Mouse (Mus musculus) limb, embryonic 13.5 days (tissue): Measurements from ENCODE around the gene Nfkb2. TPM values are rescaled to one million over a fixed set of nuclear protein-coding genes. Genes with fewer than 3 reads are reported as not detected.
A peak's percentile ranks its signal among the peaks of the same experiment; 100 is the strongest.

Experiments
- ATAC-seq: fragments of 200-750 bp; cut with Nextera tagmentation; 2 replicates; pipeline ENCODE4 v1.8.0; 2017; ENCODE audit warnings: low read depth, moderate number of reproducible peaks, moderate TSS enrichment; ENCODE audit not compliant: low FRiP score
- H3K27ac ChIP-seq: fragments of 300-500 bp; sonication (generic); 2 replicates; pipeline ENCODE4 v1.5.1; 2015; ENCODE audit warnings: inconsistent platforms, mild to moderate bottlenecking, moderate library complexity
- H3K27me3 ChIP-seq: fragments of 300-500 bp; sonication (generic); 2 replicates; pipeline ENCODE4 v1.6.1; 2015; ENCODE audit warnings: mild to moderate bottlenecking, inconsistent platforms
- H3K36me3 ChIP-seq: fragments of 300-500 bp; sonication (generic); 2 replicates; pipeline ENCODE4 v1.6.1; 2015; ENCODE audit warnings: inconsistent platforms, mild to moderate bottlenecking, moderate library complexity
- H3K4me1 ChIP-seq: fragments of 300-500 bp; sonication (generic); 2 replicates; pipeline ENCODE4 v1.6.1; 2015; ENCODE audit warnings: inconsistent platforms
- H3K4me2 ChIP-seq: fragments of 300-500 bp; sonication (generic); replicated peaks from 2 replicates; pipeline ENCODE4 v1.6.1; 2015; ENCODE audit warnings: inconsistent platforms, mild to moderate bottlenecking, moderate library complexity
- H3K4me3 ChIP-seq: fragments of 300-500 bp; sonication (generic); 2 replicates; pipeline ENCODE4 v1.5.1; 2015; ENCODE audit warnings: moderate library complexity, mild to moderate bottlenecking, inconsistent platforms
- H3K9ac ChIP-seq: fragments of 300-500 bp; sonication (generic); 2 replicates; pipeline ENCODE4 v1.6.1; 2015; ENCODE audit warnings: mild to moderate bottlenecking, inconsistent platforms
- H3K9me3 ChIP-seq: fragments of 300-500 bp; sonication (generic); 2 replicates; pipeline ENCODE4 v1.6.1; 2016; ENCODE audit warnings: inconsistent platforms
- WGBS: fragments of 180-500 bp; shearing (Covaris S2); methylation state at CpG from one replicate; pipeline ENCODE4 v1.1.7; 2015; 5-methylcytosine and 5-hydroxymethylcytosine counted together
- polyA plus RNA-seq: library from polyadenylated mRNA; unstranded; fragments of >200 nt; fragmentation: Nextera tagmentation; extraction: Ambion mirVana; gene quantifications from 2 replicates; pipeline ENCODE4 v1.2.1, GENCODE M21; 2015

Gene Nfkb2
- polyA plus RNA-seq, 1 experiment from 2014 or later, result 11.1 TPM

- ATAC-seq, result no peak
- Histone ChIP-seq H3K27me3 (peaks cover 61% of the 10 kb centered on the region), H3K4me3 (peak overlapping the region; percentile 72), H3K9me3 (no peaks in the 10 kb centered on the region), H3K27ac (peak overlapping the region; percentile 86; the same call in 1 of the 2 replicates), H3K36me3 (peaks cover 21% of the 10 kb centered on the region), H3K4me1 (peaks cover 32% of the 10 kb centered on the region), H3K9ac (no peak overlapping the region), H3K4me2 (peak overlapping the region; percentile 99)
- 34% methylated on average over 14 of the region's 14 CpGs for whole genome bisulfite sequencing
Measured at GRCm38 (mm10) chr19:46327531-46328064, 23.5 kb downstream of the Nfkb2 start.

DNA sequence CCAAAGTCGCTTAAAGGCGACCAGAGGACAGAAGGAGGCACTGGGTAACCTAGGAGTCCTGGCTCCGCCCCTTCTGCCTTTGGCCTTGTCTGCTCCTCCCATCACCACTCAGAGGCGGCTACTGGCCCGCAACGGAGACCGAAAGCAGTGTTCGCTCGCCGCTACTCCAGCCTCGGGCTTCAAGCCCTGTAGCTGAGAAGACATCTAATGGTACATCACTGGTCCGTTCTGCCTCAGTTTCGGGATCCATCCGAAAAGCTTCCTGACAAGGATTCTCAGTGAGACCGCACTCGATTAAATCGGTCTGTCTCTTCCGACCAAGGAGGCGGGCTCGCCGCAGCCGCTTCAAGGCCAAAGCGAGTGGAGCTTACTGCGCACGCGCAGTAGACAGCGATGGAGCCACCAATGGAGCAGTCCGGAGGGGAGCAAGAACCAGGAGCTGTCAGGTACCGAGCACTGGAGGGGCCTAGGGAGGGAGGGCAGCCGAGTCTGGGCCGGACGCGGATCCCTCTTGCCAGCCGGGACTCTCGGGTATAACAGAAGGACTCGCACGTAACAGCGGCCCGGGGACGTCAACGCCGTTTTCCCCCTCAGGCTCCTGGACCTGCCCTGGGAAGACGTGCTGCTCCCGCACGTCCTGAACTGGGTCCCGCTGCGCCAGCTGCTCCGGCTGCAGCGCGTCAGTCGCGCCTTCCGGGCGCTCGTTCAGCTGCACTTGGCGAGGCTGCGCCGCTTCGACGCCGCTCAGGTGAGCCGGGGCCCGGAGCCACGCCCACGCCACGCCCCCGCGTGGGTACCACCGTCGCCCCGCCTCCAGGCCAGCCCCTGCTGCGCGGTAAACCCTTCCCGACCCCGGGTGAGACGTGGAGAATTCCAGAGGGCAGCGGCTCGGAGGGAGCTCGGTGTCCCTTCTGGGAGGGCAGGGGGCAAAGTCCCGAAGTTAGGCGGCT lies 24.2 kb downstream of the Nfkb2 start, which contains the start of gene Fbxl15:
Gene Fbxl15 (plus strand): TSS at position 104 of the 950 bp plus-strand sequence.
- peak within 1 kb of the TSS; percentile 72 for H3K4me3 ChIP-seq
- peak within 1 kb of the TSS; percentile 86 for H3K27ac ChIP-seq
- H3K27me3 ChIP-seq, result peaks cover 54% of the 10 kb centered on the region
- peak within 1 kb of the TSS; percentile 72 for H3K9ac ChIP-seq
- H3K4me1 ChIP-seq, result peaks cover 32% of the 10 kb centered on the region
- no peaks in the 10 kb centered on the region for H3K9me3 ChIP-seq
- peak within 1 kb of the TSS; percentile 99 for H3K4me2 ChIP-seq
- peaks cover 21% of the 10 kb centered on the region for H3K36me3 ChIP-seq
- ATAC-seq, result peak; percentile 89
- under 1% methylated on average over 81 of the region's 81 CpGs for WGBS

- Histone ChIP-seq H3K4me3 (peak overlapping the region; percentile 72), H3K9me3 (no peaks in the 10 kb centered on the region), H3K36me3 (peaks cover 21% of the 10 kb centered on the region), H3K4me2 (peak overlapping the region; percentile 99), H3K9ac (peak overlapping the region; percentile 72), H3K4me1 (peaks cover 32% of the 10 kb centered on the region), H3K27ac (peak overlapping the region; percentile 86; the same call in 1 of the 2 replicates), H3K27me3 (peaks cover 46% of the 10 kb centered on the region)
- WGBS, result 1% methylated on average over 54 of the region's 54 CpGs
- no peak for ATAC-seq
Measured at GRCm38 (mm10) chr19:46329031-46329641, 25.0 kb downstream of the Nfkb2 start.

GRCm38 (mm10) chr19:46329951-46330350 lies 25.8 kb downstream of the Nfkb2 start:
- 6% methylated on average over 16 of the region's 16 CpGs for WGBS
- peak overlapping the region; percentile 99 for H3K4me2 ChIP-seq
- peaks cover 32% of the 10 kb centered on the region for H3K4me1 ChIP-seq
- no peak overlapping the region for H3K9ac ChIP-seq
- no peak for ATAC-seq
- H3K27ac ChIP-seq, result no peak overlapping the region
- H3K4me3 ChIP-seq, result peak overlapping the region; percentile 72
- no peaks in the 10 kb centered on the region for H3K9me3 ChIP-seq
- peaks cover 21% of the 10 kb centered on the region for H3K36me3 ChIP-seq
- peaks cover 38% of the 10 kb centered on the region for H3K27me3 ChIP-seq

- Histone ChIP-seq H3K27ac (no peak overlapping the region), H3K9ac (no peak overlapping the region), H3K4me3 (no peak overlapping the region), H3K4me2 (no peak overlapping the region), H3K27me3 (peaks cover 30% of the 10 kb centered on the region), H3K9me3 (no peaks in the 10 kb centered on the region), H3K36me3 (peaks cover 21% of the 10 kb centered on the region), H3K4me1 (peaks cover 32% of the 10 kb centered on the region)
- 91% methylated on average over 12 of the region's 12 CpGs for WGBS
- ATAC-seq, result no peak
Measured at GRCm38 (mm10) chr19:46330696-46331095, 26.6 kb downstream of the Nfkb2 start.

DNA sequence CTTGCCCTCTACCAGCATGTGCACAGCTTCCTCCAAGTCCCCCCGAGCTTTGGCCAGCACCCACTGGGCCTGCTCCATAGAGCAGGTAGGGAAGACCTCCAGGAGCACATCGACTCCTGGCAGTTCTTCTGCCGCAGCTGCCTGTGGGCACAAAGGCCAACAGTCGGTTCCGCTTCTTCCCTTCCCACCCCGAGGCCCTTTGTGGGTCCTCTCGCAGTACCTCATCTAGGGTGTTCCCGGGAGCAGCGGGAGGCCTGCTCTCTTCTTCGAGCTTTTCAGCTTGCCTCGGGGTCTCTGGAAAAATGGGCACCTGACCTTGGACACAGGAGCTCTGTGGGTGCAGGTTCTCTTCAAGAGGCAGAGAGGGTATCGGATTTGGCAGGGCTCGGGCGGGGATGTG lies 27.2 kb downstream of the Nfkb2 start:
- Histone ChIP-seq H3K36me3 (peaks cover 21% of the 10 kb centered on the region), H3K4me1 (peaks cover 32% of the 10 kb centered on the region), H3K4me3 (no peak overlapping the region), H3K4me2 (no peak overlapping the region), H3K27me3 (peaks cover 24% of the 10 kb centered on the region), H3K27ac (no peak overlapping the region), H3K9me3 (no peaks in the 10 kb centered on the region), H3K9ac (no peak overlapping the region)
- no peak for ATAC-seq
- 88% methylated on average over 14 of the region's 14 CpGs for WGBS

- H3K4me3 ChIP-seq, result no peak overlapping the region
- ATAC-seq, result no peak
- 87% methylated on average over 3 of the region's 3 CpGs for WGBS
Measured at GRCm38 (mm10) chr19:46331936-46332335, 27.8 kb downstream of the Nfkb2 start.

GRCm38 (mm10) chr19:46332721-46333339 lies 28.7 kb downstream of the Nfkb2 start:
- H3K9ac ChIP-seq, result no peak overlapping the region
- no peak for ATAC-seq
- 74% methylated on average over 7 of the region's 7 CpGs for WGBS
- H3K27me3 ChIP-seq, result peaks cover 10% of the 10 kb centered on the region
- H3K36me3 ChIP-seq, result peaks cover 21% of the 10 kb centered on the region
- H3K4me3 ChIP-seq, result no peak overlapping the region
- H3K4me2 ChIP-seq, result no peak overlapping the region
- H3K4me1 ChIP-seq, result peaks cover 25% of the 10 kb centered on the region
- H3K9me3 ChIP-seq, result no peaks in the 10 kb centered on the region
- H3K27ac ChIP-seq, result no peak overlapping the region

More at GRCm38 (mm10) chr19:46331936-46332335, 27.8 kb downstream of the Nfkb2 start:
- Histone ChIP-seq H3K9ac (no peak overlapping the region), H3K4me1 (peaks cover 25% of the 10 kb centered on the region), H3K9me3 (no peaks in the 10 kb centered on the region), H3K36me3 (peaks cover 21% of the 10 kb centered on the region), H3K4me2 (no peak overlapping the region), H3K27ac (no peak overlapping the region), H3K27me3 (peaks cover 18% of the 10 kb centered on the region)

DNA sequence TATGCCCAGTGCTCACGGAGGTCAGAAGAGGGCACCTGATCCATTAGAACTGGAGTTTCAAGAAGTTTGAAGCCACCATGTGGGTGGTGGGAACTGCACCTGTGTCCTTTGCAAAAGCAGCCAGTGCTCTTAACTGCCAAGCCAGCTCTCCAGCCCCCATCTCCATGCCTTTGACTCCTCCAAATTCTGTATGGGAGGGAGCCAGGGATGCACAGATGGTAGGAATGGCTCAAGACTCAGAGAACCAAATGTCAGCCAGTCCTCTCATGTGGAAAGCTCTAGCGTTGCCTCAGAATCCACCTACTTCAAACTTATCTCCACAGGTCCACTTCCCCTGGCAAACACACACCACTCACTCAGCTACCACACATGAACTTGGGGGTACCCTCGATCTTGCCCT lies 29.8 kb downstream of the Nfkb2 start:
- peaks cover 27% of the 10 kb centered on the region for H3K4me1 ChIP-seq
- no peak overlapping the region for H3K9ac ChIP-seq
- no peak overlapping the region for H3K4me2 ChIP-seq
- peaks cover 10% of the 10 kb centered on the region for H3K27me3 ChIP-seq
- 91% methylated on average over 3 of the region's 3 CpGs for WGBS
- no peaks in the 10 kb centered on the region for H3K9me3 ChIP-seq
- peaks cover 21% of the 10 kb centered on the region for H3K36me3 ChIP-seq
- no peak overlapping the region for H3K4me3 ChIP-seq
- ATAC-seq, result no peak
- no peak overlapping the region for H3K27ac ChIP-seq

- H3K4me3 ChIP-seq, result peak overlapping the region; percentile 81
- no peak for ATAC-seq
- H3K27ac ChIP-seq, result no peak overlapping the region
- H3K27me3 ChIP-seq, result no peaks in the 10 kb centered on the region
- H3K4me2 ChIP-seq, result peak overlapping the region; percentile 81
- peaks cover 22% of the 10 kb centered on the region for H3K4me1 ChIP-seq
- H3K36me3 ChIP-seq, result no peaks in the 10 kb centered on the region
- no peaks in the 10 kb centered on the region for H3K9me3 ChIP-seq
- H3K9ac ChIP-seq, result peak overlapping the region; percentile 84
- 38% methylated on average over 15 of the region's 15 CpGs for WGBS
Measured at GRCm38 (mm10) chr19:46337719-46338330, 33.7 kb downstream of the Nfkb2 start.

DNA sequence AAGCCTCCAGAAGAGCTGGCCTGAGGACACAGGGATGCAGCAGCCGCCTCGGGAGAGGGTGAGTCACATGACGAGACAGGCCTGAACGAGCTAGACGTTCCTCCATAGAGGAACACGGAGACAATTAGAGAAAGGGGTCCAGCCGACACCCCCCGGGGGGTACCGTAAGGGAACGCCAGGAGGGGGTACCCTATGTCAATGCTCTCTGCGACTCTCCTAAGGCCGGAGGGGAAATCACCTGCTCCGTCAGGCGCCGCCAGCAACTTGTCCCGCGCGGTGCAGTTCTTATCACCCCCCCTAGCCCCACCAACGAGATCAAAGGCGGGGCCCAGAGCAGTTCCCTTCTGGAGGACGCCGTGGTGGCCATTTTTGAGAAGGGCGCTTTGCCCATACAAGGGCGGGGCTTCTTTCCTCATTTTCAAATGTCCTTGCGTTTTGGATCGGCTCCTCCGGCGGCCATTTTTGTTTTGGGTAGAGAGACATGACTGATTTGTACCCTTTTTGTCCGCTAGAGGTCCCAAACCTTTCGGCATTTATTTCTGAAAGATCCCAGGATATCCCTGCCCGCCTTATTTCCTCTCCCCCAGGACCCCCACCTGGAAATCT lies 34.3 kb downstream of the Nfkb2 start, which contains the start of gene Cuedc2:
Gene Cuedc2 (minus strand): TSS at position 372 of the 606 bp plus-strand sequence.
- H3K27me3 ChIP-seq, result no peaks in the 10 kb centered on the region
- no peaks in the 10 kb centered on the region for H3K36me3 ChIP-seq
- H3K9me3 ChIP-seq, result no peaks in the 10 kb centered on the region
- H3K4me2 ChIP-seq, result peak within 1 kb of the TSS; percentile 81
- peaks cover 22% of the 10 kb centered on the region for H3K4me1 ChIP-seq
- H3K4me3 ChIP-seq, result peak within 1 kb of the TSS; percentile 81
- WGBS, result under 1% methylated on average over 31 of the region's 31 CpGs
- H3K9ac ChIP-seq, result peak within 1 kb of the TSS; percentile 84
- peak within 1 kb of the TSS; percentile 40; the same call in 1 of the 2 replicates for H3K27ac ChIP-seq
- peak; percentile 89 for ATAC-seq
